Mouse (Mus musculus) c-Kit-negative CD71-positive TER-119-positive erythroid progenitor cells, embryonic 14.5 days (primary cell): ENCODE data around the gene Col6a3.

ENCODE experiments used
- DNase-seq: peaks from one replicate; pipeline ENCODE4 v3.0.0-alpha.2; 2013; ENCODE audit warnings: low read depth, low spot score

Col6a3 gene

GRCm38 (mm10) chr1:90723325-90723724 lies 120.4 kb downstream of the Col6a3 start:
- no peak for DNase-seq

GRCm38 (mm10) chr1:90722021-90722420 lies 121.8 kb downstream of the Col6a3 start:
- DNase-seq: no peak

GRCm38 (mm10) chr1:90720610-90721241 lies 123.0 kb downstream of the Col6a3 start:
- no peak for DNase-seq

GRCm38 (mm10) chr1:90718826-90719550 lies 124.8 kb downstream of the Col6a3 start:
- no peak for DNase-seq

- no peak for DNase-seq
Observed at GRCm38 (mm10) chr1:90716258-90716657, 127.5 kb downstream of the Col6a3 start.
